10 mouse cellular contexts compared by ENCODE assay signal in the genomic region with DNA sequence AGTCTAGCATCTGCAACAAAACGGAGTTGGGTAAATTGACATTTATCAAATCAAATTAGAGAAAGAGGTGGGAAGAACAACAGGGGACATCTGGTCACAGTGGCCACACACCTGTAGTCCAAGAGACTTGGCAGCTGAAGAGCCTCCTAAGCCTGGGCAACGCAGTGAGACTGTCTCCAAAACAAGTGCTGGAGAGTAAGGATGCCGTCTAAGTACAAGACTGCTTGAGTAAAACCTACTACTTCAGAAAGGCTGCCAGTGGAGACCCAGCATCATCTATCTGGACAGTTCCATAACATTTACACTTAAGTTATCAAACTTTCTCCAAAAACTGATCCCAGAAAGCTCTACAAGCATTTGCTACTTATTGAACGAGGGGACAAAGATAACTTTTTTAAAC. TPM values are rescaled to one million over a fixed set of nuclear protein-coding genes. Genes with fewer than 3 reads are reported as not detected.
DNase-seq lines count a peak whose midpoint lies in the region; ATAC-seq and TF ChIP-seq lines count a peak whose summit lies in the region.
"Had no signal": no experiment of that assay in that cellular context is flagged by ENCODE, and none has a peak within 500 bp of the region (broad histone marks: within the 10 kb centered on the region; RNA-seq: fewer than 3 reads in every experiment).

No protein-coding gene starts in this region.

- ATAC-seq in heart, embryonic 13.5 days (ENCODE audit: extremely low read depth, insufficient number of reproducible peaks, low FRiP score, low TSS enrichment), result no peak
- ATAC-seq in forebrain, embryonic 16.5 days, result no peak
- no peak for ATAC-seq in liver, embryonic 14.5 days (ENCODE audit: insufficient read depth)
- no peak for ATAC-seq in activated CD4-positive, CD25-positive, alpha-beta regulatory T cell, adult 4 months

- H3K4me1 ChIP-seq in heart, embryonic 13.5 days, result peaks cover 42% of the 10 kb centered on the region
- H3K4me1 ChIP-seq in MEL (ENCODE audit: control insufficient read depth in 1 of 2, insufficient read depth in 2 of 2, low read length in 2 of 2), result peaks cover 18 to 20% of the 10 kb centered on the region in 2 experiments
- H3K4me1 ChIP-seq in forebrain, embryonic 16.5 days (replicated peaks; ENCODE audit: control insufficient read depth, insufficient read depth, low read length), result peaks cover 31% of the 10 kb centered on the region
- H3K4me1 ChIP-seq in liver, embryonic 14.5 days (replicated peaks; ENCODE audit: control insufficient read depth in 2 of 2, insufficient read depth in 2 of 2, low read length in 1 of 2), result peaks cover 12 to 15% of the 10 kb centered on the region in 2 experiments

- H3K4me2 ChIP-seq in heart, embryonic 13.5 days, result peak overlapping the region; percentile 81
- H3K4me2 ChIP-seq in forebrain, embryonic 16.5 days (ENCODE audit: low read length), result peak overlapping the region; percentile 35
- H3K4me2 ChIP-seq in liver, embryonic 14.5 days (ENCODE audit: low read depth), result peak overlapping the region; percentile 88

- DNase-seq in heart, adult 18-20 months, result no peak
- no peak for DNase-seq in MEL (ENCODE audit: low read depth, low spot score)
- DNase-seq in liver, embryonic 14.5 days (ENCODE audit: low read depth in 3 of 3, low spot score in 3 of 3), result no peak
- DNase-seq in embryo, embryonic 10.5 days (ENCODE audit: low spot score), result no peak
- no peak for DNase-seq in gastrocnemius, postnatal 25 days
- DNase-seq: gastrocnemius, postnatal 36 days had no signal

- peaks cover 75% of the 10 kb centered on the region for H3K79me2 ChIP-seq in MEL (ENCODE audit: control insufficient read depth, insufficient read depth, low read length, poor library complexity)

- no peaks in the 10 kb centered on the region for H3K9me3 ChIP-seq in heart, embryonic 13.5 days
- H3K9me3 ChIP-seq in MEL (replicated peaks; ENCODE audit: insufficient read depth, low read length), result no peaks in the 10 kb centered on the region
- H3K9me3 ChIP-seq in forebrain, embryonic 16.5 days (ENCODE audit: control insufficient read depth, low read length), result no peaks in the 10 kb centered on the region
- H3K9me3 ChIP-seq in liver, embryonic 14.5 days (ENCODE audit: control insufficient read depth, low read length), result no peaks in the 10 kb centered on the region

- peak overlapping the region; percentile 28 for H3K4me3 ChIP-seq in heart, embryonic 13.5 days
- H3K4me3 ChIP-seq in MEL (ENCODE audit: control insufficient read depth in 1 of 2, insufficient read depth in 1 of 2, low read depth in 2 of 2, low read length in 2 of 2), result peak overlapping the region; percentile 39 to 92
- H3K4me3 ChIP-seq in forebrain, embryonic 16.5 days (replicated peaks; ENCODE audit: low read length), result no peak overlapping the region
- peak overlapping the region; percentile 31 to 76; a peak in 3 of 4 replicates for H3K4me3 ChIP-seq in liver, embryonic 14.5 days (ENCODE audit: insufficient read depth in 1 of 2, low read depth in 2 of 2, low read length in 2 of 2)

- no peaks in the 10 kb centered on the region for H3K27me3 ChIP-seq in heart, embryonic 13.5 days (replicated peaks)
- H3K27me3 ChIP-seq in MEL (ENCODE audit: control insufficient read depth in 1 of 2, insufficient read depth in 2 of 2, low read length in 2 of 2), result no peaks in the 10 kb centered on the region
- no peaks in the 10 kb centered on the region for H3K27me3 ChIP-seq in forebrain, embryonic 16.5 days (replicated peaks; ENCODE audit: control insufficient read depth, insufficient read depth, low read length)
- no peaks in the 10 kb centered on the region for H3K27me3 ChIP-seq in liver, embryonic 14.5 days (ENCODE audit: control insufficient read depth, insufficient read depth, low read length)

- 32% methylated on average over 4 of the region's 4 CpGs for WGBS in heart, embryonic 13.5 days
- 36% methylated on average over 4 of the region's 4 CpGs for WGBS in forebrain, embryonic 16.5 days
- WGBS in liver, embryonic 14.5 days (ENCODE audit: insufficient replicate concordance), result 45% methylated on average over 4 of the region's 4 CpGs

- TF ChIP-seq CTCF in MEL (IDR thresholded peaks at IDR 0.05 in 2 of 3, conservative IDR thresholded peaks at IDR 0.05 in 1 of 3; ENCODE audit: control insufficient read depth in 1 of 3, insufficient read depth in 1 of 3, low read depth in 2 of 3, low read length in 3 of 3, poor library complexity in 1 of 3, severe bottlenecking in 1 of 3), result no peak
- no peak for TF ChIP-seq CTCF in liver, embryonic 14.5 days (IDR thresholded peaks at IDR 0.05; ENCODE audit: low read depth)

- H3K27ac ChIP-seq in heart, embryonic 13.5 days (replicated peaks), result no peak overlapping the region
- no peak overlapping the region for H3K27ac ChIP-seq in MEL (ENCODE audit: control insufficient read depth, low read depth, low read length)
- no peak overlapping the region for H3K27ac ChIP-seq in forebrain, embryonic 16.5 days (ENCODE audit: low read length)
- no peak overlapping the region for H3K27ac ChIP-seq in liver, embryonic 14.5 days
- H3K27ac ChIP-seq: macrophage had no signal

- TF ChIP-seq POLR2A in MEL (IDR thresholded peaks at IDR 0.05; ENCODE audit: control insufficient read depth in 1 of 2, insufficient read depth in 1 of 2, low read depth in 1 of 2, low read length in 2 of 2, poor library complexity in 1 of 2), result no peak

- no peak for TF ChIP-seq RAD21 in MEL (IDR thresholded peaks at IDR 0.05; ENCODE audit: low read depth, low read length)

- TF ChIP-seq EP300 in MEL (IDR thresholded peaks at IDR 0.05; ENCODE audit: low read depth in 1 of 2, low read length in 2 of 2), result no peak
- no peak for TF ChIP-seq EP300 in liver, embryonic 14.5 days (IDR thresholded peaks at IDR 0.05; ENCODE audit: low read depth)

- H3K36me3 ChIP-seq in heart, embryonic 13.5 days, result peaks cover 17% of the 10 kb centered on the region
- peaks cover 45 to 53% of the 10 kb centered on the region in 2 experiments for H3K36me3 ChIP-seq in MEL (ENCODE audit: control insufficient read depth in 1 of 2, insufficient read depth in 2 of 2, low read length in 2 of 2)
- peaks cover 4% of the 10 kb centered on the region; the same call in 1 of the 2 replicates for H3K36me3 ChIP-seq in forebrain, embryonic 16.5 days (ENCODE audit: control insufficient read depth, insufficient read depth)
- peaks cover 27% of the 10 kb centered on the region for H3K36me3 ChIP-seq in liver, embryonic 14.5 days (replicated peaks; ENCODE audit: control insufficient read depth, insufficient read depth, low read depth)

- peak overlapping the region; percentile 47 for H3K9ac ChIP-seq in heart, embryonic 13.5 days
- peak overlapping the region; percentile 100 for H3K9ac ChIP-seq in MEL (ENCODE audit: control insufficient read depth, low read depth, low read length, poor library complexity, severe bottlenecking)
- H3K9ac ChIP-seq in forebrain, embryonic 16.5 days (replicated peaks; ENCODE audit: low read depth, low read length), result no peak overlapping the region
- 0 out of 2 replicates have a peak overlapping the region, but pooled peaks have one; percentile 4 for H3K9ac ChIP-seq in liver, embryonic 14.5 days (replicated peaks)

TF ChIP-seq in MEL, 35 proteins besides CTCF, POLR2A, EP300 and RAD21:
- TF ChIP-seq USF2 (IDR thresholded peaks at IDR 0.05; ENCODE audit: borderline replicate concordance in 1 of 2, insufficient read depth in 1 of 2, low read depth in 1 of 2, low read length in 2 of 2) (no peak), MXI1 (IDR thresholded peaks at IDR 0.05; ENCODE audit: low read depth, low read length) (0 out of 2 replicates have a peak, but pooled peaks have one; percentile 16)

RNA-seq across cellular contexts. Expression of a gene that starts 3.7 kb away (rescaled TPM):
- 106 and 107 TPM in 2 replicates for polyA plus RNA-seq in heart, embryonic 13.5 days (2015; fragmentation: Nextera tagmentation; extraction: Ambion mirVana)
- 10 to 100 TPM; 86.2 to 86.6 TPM for total RNA-seq in heart, adult 18-20 months (2021)
- total RNA-seq in MEL (2012; rRNA removed), result 55.4 and 70.6 TPM in 2 replicates
- 100 to 1,000 TPM in 1 of 2 experiments, not detected in 1; 796 TPM for polyA plus RNA-seq in MEL (2012; ENCODE audit: insufficient read depth in 1 of 2, insufficient read length in 2 of 2, low read depth in 1 of 2, low replicate concordance in 2 of 2, missing spikeins in 1 of 2)
- polyA plus RNA-seq in forebrain, embryonic 16.5 days (2015; fragmentation: Nextera tagmentation; extraction: Ambion mirVana), result 164 and 187 TPM in 2 replicates
- 68.1 and 157 TPM in 2 replicates for polyA plus RNA-seq in liver, embryonic 14.5 days (2012; rRNA removed)
- polyA plus RNA-seq in liver, embryonic 14.5 days (2014; fragmentation: Nextera tagmentation; extraction: Ambion mirVana), result 62.4 and 64.4 TPM in 2 replicates
- 10 to 100 TPM; 36.0 to 66.4 TPM for polyA plus RNA-seq in activated CD4-positive, CD25-positive, alpha-beta regulatory T cell, adult 4 months (2017; shearing (Covaris generic))
- 10 to 100 TPM; 52.8 to 61.5 TPM for total RNA-seq in gastrocnemius, postnatal 25 days (2021)

RNA-seq across cellular contexts. Expression of a gene that starts 3.8 kb away (rescaled TPM):
- polyA plus RNA-seq in heart, embryonic 13.5 days (2015; fragmentation: Nextera tagmentation; extraction: Ambion mirVana), result 1.1 and 1.7 TPM in 2 replicates
- under 1 TPM; 0.47 to 0.87 TPM for total RNA-seq in heart, adult 18-20 months (2021)
- 1.0 and 1.1 TPM in 2 replicates for total RNA-seq in MEL (2012; rRNA removed)
- 1 to 10 TPM in 1 of 2 experiments, not detected in 1; 6.7 TPM for polyA plus RNA-seq in MEL (2012; ENCODE audit: insufficient read depth in 1 of 2, insufficient read length in 2 of 2, low read depth in 1 of 2, low replicate concordance in 2 of 2, missing spikeins in 1 of 2)
- 2.2 and 3.1 TPM in 2 replicates for polyA plus RNA-seq in forebrain, embryonic 16.5 days (2015; fragmentation: Nextera tagmentation; extraction: Ambion mirVana)
- 1.5 and 2.3 TPM in 2 replicates for polyA plus RNA-seq in liver, embryonic 14.5 days (2012; rRNA removed)
- 0.25 and 0.47 TPM in 2 replicates for polyA plus RNA-seq in liver, embryonic 14.5 days (2014; fragmentation: Nextera tagmentation; extraction: Ambion mirVana)
- not detected for polyA plus RNA-seq in activated CD4-positive, CD25-positive, alpha-beta regulatory T cell, adult 4 months (2017; shearing (Covaris generic))
- under 1 TPM in 1 of 2 experiments, not detected in 1; 0.67 TPM for total RNA-seq in gastrocnemius, postnatal 25 days (2021)

Comparison
In these comparisons a context has a peak if more than half of its experiments do, and no peak if none do; other contexts are left out.
1. H3K4me2 ChIP-seq: peak in every context shown above with its lines; median percentile 88 in liver, embryonic 14.5 days; 81 in heart, embryonic 13.5 days; 35 in forebrain, embryonic 16.5 days.